Mouse (Mus musculus) liver, postnatal 0 days (tissue): ENCODE measurements around the gene Jmjd7. TPM values are rescaled to one million over a fixed set of nuclear protein-coding genes. Genes with fewer than 3 reads are reported as not detected.

ENCODE experiments used
- ATAC-seq: fragments of 200-750 bp; cut with Nextera tagmentation; 2 replicates; pipeline ENCODE4 v1.8.0; 2017; ENCODE audit warnings: mild to moderate bottlenecking, moderate library complexity
- DNase-seq: peaks from one replicate; pipeline ENCODE4 v3.0.0-alpha.2; 2016
- H3K27ac ChIP-seq: fragments of 300-500 bp; sonication (generic); 2 replicates; pipeline ENCODE4 v1.5.1; 2014; ENCODE audit warnings: antibody characterized with exemption, moderate library complexity, mild to moderate bottlenecking, low read depth
- H3K27me3 ChIP-seq: fragments of 300-500 bp; sonication (generic); 2 replicates; pipeline ENCODE4 v1.6.1; 2014; ENCODE audit warnings: low read length, control low read depth, mixed read lengths; ENCODE audit not compliant: insufficient read depth
- H3K36me3 ChIP-seq: fragments of 300-500 bp; sonication (generic); replicated peaks from 2 replicates; pipeline ENCODE4 v1.6.1; 2014; ENCODE audit warnings: mild to moderate bottlenecking, control low read depth, low read length, moderate library complexity, mixed read lengths; ENCODE audit not compliant: insufficient read depth
- H3K4me1 ChIP-seq: fragments of 300-500 bp; sonication (generic); 2 replicates; pipeline ENCODE4 v1.6.1; 2014; ENCODE audit warnings: antibody characterized with exemption, mild to moderate bottlenecking, control low read depth; ENCODE audit not compliant: insufficient read depth
- H3K4me2 ChIP-seq: fragments of 300-500 bp; sonication (generic); 2 replicates; pipeline ENCODE4 v1.6.1; 2014; ENCODE audit warnings: low read depth, mild to moderate bottlenecking, low read length, moderate library complexity, mixed read lengths
- H3K4me3 ChIP-seq: fragments of 300-500 bp; sonication (generic); 2 replicates; pipeline ENCODE4 v1.5.1; 2014; ENCODE audit warnings: low read depth, low read length
- H3K9ac ChIP-seq: fragments of 300-500 bp; sonication (generic); replicated peaks from 2 replicates; pipeline ENCODE4 v1.6.1; 2014; ENCODE audit warnings: mild to moderate bottlenecking, moderate library complexity
- H3K9me3 ChIP-seq: fragments of 300-500 bp; sonication (generic); 2 replicates; pipeline ENCODE4 v1.6.1; 2016; ENCODE audit warnings: mild to moderate bottlenecking, control low read depth, low read length, mixed read lengths
- CTCF ChIP-seq: sonication (generic); IDR thresholded peaks from 2 replicates; pipeline ENCODE4 v1.5.1; 2016; ENCODE audit warnings: antibody characterized with exemption, low read depth
- EP300 ChIP-seq: IDR thresholded peaks from 2 replicates; pipeline ENCODE4 v1.6.1; 2016; ENCODE audit warnings: antibody characterized with exemption, low read depth, mild to moderate bottlenecking
- WGBS: fragments of 180-500 bp; shearing (Covaris S2); extraction: QIAGEN DNeasy Blood & Tissue Kit; methylation state at CpG from one replicate; pipeline ENCODE4 v1.1.7; 2014; ENCODE audit not compliant: insufficient replicate concordance; 5-methylcytosine and 5-hydroxymethylcytosine counted together
- polyA plus RNA-seq: library from polyadenylated mRNA; unstranded; fragments of >200 nt; fragmentation: Nextera tagmentation; extraction: Ambion mirVana; gene quantifications from 2 replicates; pipeline ENCODE4 v1.2.1, GENCODE M21; 2015

Gene Jmjd7
- polyA plus RNA-seq, result 4.0 and 4.8 TPM in 2 replicates

GRCm38 (mm10) chr2:120026984-120027949, at the start of gene Jmjd7, which contains the start of gene Gm28042:
Gene Jmjd7, plus strand, starts transcription at chr2:120027483.
Gene Gm28042, plus strand, starts transcription at chr2:120027493.
- peaks cover 12% of the 10 kb centered on the region for H3K4me1 ChIP-seq
- peak; percentile 96 for DNase-seq
- peak; percentile 94 for ATAC-seq
- H3K9me3 ChIP-seq, result no peaks in the 10 kb centered on the region
- H3K4me3 ChIP-seq, result peak within 1 kb of the TSS; percentile 72
- H3K27me3 ChIP-seq, result no peaks in the 10 kb centered on the region
- TF ChIP-seq EP300 (no peak; the same call in 1 of the 2 replicates), CTCF (peak; percentile 30)
- peaks cover 10% of the 10 kb centered on the region for H3K36me3 ChIP-seq
- H3K27ac ChIP-seq, result peak within 1 kb of the TSS; percentile 83
- peak within 1 kb of the TSS; percentile 83 for H3K9ac ChIP-seq
- H3K4me2 ChIP-seq, result peak within 1 kb of the TSS; percentile 98
- 6% methylated on average over 50 of the region's 50 CpGs for WGBS

- Histone ChIP-seq H3K27me3 (no peaks in the 10 kb centered on the region), H3K9me3 (no peaks in the 10 kb centered on the region), H3K36me3 (no peaks in the 10 kb centered on the region; the same call in 1 of the 2 replicates), H3K4me2 (no peak overlapping the region), H3K4me3 (no peak overlapping the region), H3K9ac (no peak overlapping the region), H3K4me1 (no peaks in the 10 kb centered on the region), H3K27ac (no peak overlapping the region)
- no peak for DNase-seq
- TF ChIP-seq EP300 (no peak), CTCF (no peak)
- no peak for ATAC-seq
- WGBS, result 87% methylated on average over 7 of the region's 7 CpGs
Measured at GRCm38 (mm10) chr2:119980343-119980986, 46.8 kb upstream of the Jmjd7 start.

GRCm38 (mm10) chr2:119981631-119982030, 45.7 kb upstream of the Jmjd7 start:
- H3K36me3 ChIP-seq, result no peaks in the 10 kb centered on the region; the same call in 1 of the 2 replicates
- DNase-seq (no peak), ATAC-seq (no peak)
- no peak overlapping the region for H3K27ac ChIP-seq
- no peaks in the 10 kb centered on the region for H3K9me3 ChIP-seq
- H3K27me3 ChIP-seq, result no peaks in the 10 kb centered on the region
- H3K4me1 ChIP-seq, result no peaks in the 10 kb centered on the region
- 82% methylated on average over 2 of the region's 2 CpGs for WGBS
- H3K9ac ChIP-seq, result no peak overlapping the region
- H3K4me2 ChIP-seq, result no peak overlapping the region
- no peak overlapping the region for H3K4me3 ChIP-seq
- TF ChIP-seq EP300 (no peak), CTCF (no peak)

GRCm38 (mm10) chr2:119985871-119986270, 41.4 kb upstream of the Jmjd7 start:
- Histone ChIP-seq H3K4me3 (no peak overlapping the region), H3K4me1 (no peaks in the 10 kb centered on the region), H3K36me3 (no peaks in the 10 kb centered on the region; the same call in 1 of the 2 replicates), H3K9ac (no peak overlapping the region), H3K27ac (no peak overlapping the region), H3K9me3 (no peaks in the 10 kb centered on the region), H3K4me2 (no peak overlapping the region), H3K27me3 (no peaks in the 10 kb centered on the region)
- TF ChIP-seq EP300, result no peak
- TF ChIP-seq CTCF, result no peak
- DNase-seq (no peak), ATAC-seq (no peak)
- 72% methylated on average over 8 of the region's 8 CpGs for WGBS

- ATAC-seq, result no peak
- WGBS, result 59% methylated on average over 6 of the region's 6 CpGs
Measured at GRCm38 (mm10) chr2:119986369-119986768, 40.9 kb upstream of the Jmjd7 start.

GRCm38 (mm10) chr2:119987441-119987840, 39.8 kb upstream of the Jmjd7 start:
- ATAC-seq (no peak), DNase-seq (no peak)
- no peak for TF ChIP-seq CTCF
- no peak for TF ChIP-seq EP300
- no peaks in the 10 kb centered on the region for H3K36me3 ChIP-seq
- no peaks in the 10 kb centered on the region for H3K4me1 ChIP-seq
- H3K9ac ChIP-seq, result no peak overlapping the region
- no peak overlapping the region for H3K4me2 ChIP-seq
- H3K27me3 ChIP-seq, result no peaks in the 10 kb centered on the region
- 88% methylated on average over 2 of the region's 2 CpGs for WGBS
- no peaks in the 10 kb centered on the region for H3K9me3 ChIP-seq
- H3K27ac ChIP-seq, result no peak overlapping the region
- H3K4me3 ChIP-seq, result no peak overlapping the region

More at GRCm38 (mm10) chr2:119986369-119986768, 40.9 kb upstream of the Jmjd7 start:
- H3K4me3 ChIP-seq, result no peak overlapping the region
- H3K9ac ChIP-seq, result no peak overlapping the region
- H3K9me3 ChIP-seq, result no peaks in the 10 kb centered on the region
- no peak overlapping the region for H3K4me2 ChIP-seq
- H3K36me3 ChIP-seq, result no peaks in the 10 kb centered on the region; the same call in 1 of the 2 replicates
- TF ChIP-seq CTCF (no peak), EP300 (no peak)
- H3K4me1 ChIP-seq, result no peaks in the 10 kb centered on the region
- no peak for DNase-seq
- no peaks in the 10 kb centered on the region for H3K27me3 ChIP-seq
- no peak overlapping the region for H3K27ac ChIP-seq
